Mouse (Mus musculus): ENCODE data around the gene Timm8a2.
"Not testable (repeated sequence)": the region's sequence is repeated elsewhere in the genome, so short reads cannot be mapped to it uniquely, and the experiment has no call there.

Timm8a2 gene

DNA sequence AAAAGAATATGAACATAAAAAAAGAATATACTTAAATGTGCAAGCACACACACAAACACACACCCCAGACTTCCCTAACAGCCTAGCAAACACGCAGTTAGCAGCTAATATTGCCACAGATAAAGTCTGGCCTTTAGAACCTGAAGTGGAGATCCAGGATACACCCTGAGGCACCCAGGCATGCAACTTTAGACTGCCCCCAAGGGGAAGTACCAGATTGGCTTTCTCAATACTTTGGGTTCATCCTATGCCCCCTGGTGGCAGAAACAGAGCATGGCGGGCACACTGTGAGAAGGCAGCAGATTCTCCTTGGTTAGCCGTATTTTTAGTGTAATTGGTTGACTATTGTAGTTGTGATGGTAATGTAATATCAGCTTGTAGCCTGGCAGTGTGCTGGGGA lies 26.2 kb downstream of the Timm8a2 start:
- peak; percentile 88 for DNase-seq (ENCODE audit: low read depth)

DNA sequence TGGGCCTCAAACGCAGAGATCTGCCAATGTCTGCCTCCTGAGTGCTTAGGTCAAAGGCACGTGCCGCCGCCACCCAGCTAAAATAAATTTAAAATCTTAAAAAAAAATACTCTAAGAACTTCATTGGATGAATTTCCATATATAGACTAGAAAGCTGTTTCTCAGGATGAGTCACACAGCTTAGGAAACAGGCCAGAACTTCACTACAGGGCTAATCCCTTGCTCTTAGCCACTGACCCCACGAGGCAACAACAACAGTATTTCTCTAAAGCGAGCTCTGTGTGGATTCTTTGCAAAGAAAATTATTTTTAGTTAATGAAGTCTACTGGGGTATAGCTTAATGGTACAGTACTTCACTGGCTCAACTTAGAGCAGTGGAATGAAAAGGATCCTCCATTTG lies 26.9 kb downstream of the Timm8a2 start:
- peak; percentile 81 for DNase-seq (ENCODE audit: low read depth)

DNA sequence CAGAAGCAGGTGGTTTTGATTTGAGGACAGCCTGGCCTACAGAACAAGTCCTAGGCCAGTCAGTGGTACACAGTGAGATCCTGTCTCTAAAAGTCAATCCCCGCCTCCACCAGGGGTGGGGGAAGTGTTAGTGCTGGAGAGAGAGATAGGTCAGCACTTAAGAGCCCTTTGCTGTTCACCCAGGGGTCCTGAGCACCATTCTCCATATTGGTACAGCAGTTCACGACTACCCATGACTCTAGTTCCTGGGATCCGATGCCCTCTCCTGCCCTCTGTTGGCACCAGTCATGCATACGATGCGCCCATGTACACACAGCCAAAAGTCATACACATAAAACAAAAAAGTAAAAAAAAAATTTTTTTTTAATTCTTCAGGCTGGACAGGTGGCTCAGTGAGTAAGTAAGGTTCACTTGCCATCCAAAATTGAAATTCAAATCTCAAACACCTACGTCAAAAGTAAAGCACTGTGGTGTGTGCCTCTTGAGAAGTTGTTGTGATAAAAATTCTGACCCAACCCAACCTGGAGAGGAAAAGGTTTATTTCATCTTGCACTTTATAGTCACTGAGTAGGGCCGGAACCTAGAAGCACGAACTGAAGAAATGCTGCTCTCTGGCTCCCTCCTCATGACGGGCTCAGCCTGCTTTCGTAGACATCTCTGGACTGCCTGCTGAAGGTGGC lies 28.1 kb downstream of the Timm8a2 start:
- DNase-seq (ENCODE audit: low read depth), result no peak

DNA sequence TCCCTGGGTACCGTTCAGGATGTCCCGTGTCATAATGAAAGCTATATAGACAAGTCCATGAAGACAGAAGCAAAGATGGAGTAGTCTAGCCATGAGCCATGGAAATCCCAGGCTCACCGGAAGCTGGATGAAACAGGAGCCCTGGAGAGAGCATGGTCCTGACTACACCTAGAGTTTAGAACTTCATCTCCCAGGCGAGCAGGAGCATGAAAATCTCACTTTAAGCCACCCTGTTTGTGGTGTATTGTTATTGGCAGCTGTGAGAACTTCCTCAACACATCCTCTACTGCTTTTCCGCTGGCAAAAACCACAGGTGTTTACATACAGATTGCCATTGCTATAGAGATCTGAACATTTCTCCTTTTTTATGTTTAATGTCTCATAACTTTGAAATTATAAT lies 29.1 kb downstream of the Timm8a2 start:
- no peak for DNase-seq (ENCODE audit: low read depth)

DNA sequence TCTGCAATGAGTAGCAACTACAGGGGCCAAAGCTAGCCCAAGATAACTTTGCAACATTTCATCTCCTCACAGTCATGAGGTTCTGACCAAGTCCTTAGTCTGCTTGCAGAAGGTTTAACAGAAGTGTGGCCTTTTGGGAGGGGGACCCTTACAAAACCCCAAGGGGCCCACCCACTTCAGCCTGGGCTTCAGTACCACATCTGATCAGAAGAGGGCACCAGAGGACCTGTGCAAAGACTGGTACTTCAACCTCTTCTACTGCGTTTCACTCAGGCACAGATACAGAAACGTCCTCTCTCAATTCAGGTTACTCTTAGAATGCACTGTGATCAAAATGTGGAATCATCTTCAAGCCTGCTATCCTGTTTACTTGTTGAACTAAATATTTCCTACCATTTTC lies 30.0 kb downstream of the Timm8a2 start:
- peak; percentile 78 for DNase-seq (ENCODE audit: low read depth)

DNA sequence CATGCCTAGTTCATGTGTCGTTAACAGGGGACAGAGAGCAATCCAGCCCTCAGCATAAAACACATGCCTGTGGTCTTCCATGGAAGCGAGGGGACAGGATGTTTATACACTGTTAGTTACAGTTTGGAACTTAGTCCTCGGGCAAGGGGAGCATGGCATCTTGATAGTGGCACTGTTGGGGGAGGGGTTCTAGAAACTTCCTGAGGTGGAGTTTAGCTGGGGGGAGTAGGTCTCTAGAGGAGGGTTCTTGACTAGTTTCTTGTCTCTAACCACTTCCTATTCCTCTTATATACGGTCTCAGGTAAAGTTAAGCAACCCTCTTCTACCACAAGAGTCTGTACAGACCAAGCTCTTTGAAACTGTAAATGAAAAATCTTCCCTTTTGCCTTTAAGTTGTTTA lies 31.8 kb downstream of the Timm8a2 start:
- DNase-seq (ENCODE audit: low read depth), result no peak

DNA sequence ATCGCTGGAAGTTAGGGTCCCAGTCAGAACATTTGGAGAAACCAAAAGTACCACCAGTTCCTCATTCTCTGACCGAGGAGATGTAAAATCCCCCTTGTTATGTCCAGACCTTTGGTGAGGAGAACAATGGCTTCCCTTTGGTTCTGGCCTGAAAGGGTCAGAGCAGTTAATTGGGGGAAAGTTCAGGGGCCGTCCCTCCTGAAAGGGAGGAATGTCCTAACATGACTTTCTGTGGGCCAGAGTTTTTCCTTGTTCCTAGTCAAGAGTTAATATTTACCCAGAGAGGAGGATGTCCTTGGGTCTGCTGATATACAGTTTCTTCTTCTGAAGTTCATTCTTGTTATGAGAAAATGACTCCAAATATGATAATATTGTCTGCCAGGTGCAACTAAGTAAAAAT lies 33.6 kb downstream of the Timm8a2 start:
- not testable (repeated sequence) for DNase-seq (ENCODE audit: low read depth)

DNA sequence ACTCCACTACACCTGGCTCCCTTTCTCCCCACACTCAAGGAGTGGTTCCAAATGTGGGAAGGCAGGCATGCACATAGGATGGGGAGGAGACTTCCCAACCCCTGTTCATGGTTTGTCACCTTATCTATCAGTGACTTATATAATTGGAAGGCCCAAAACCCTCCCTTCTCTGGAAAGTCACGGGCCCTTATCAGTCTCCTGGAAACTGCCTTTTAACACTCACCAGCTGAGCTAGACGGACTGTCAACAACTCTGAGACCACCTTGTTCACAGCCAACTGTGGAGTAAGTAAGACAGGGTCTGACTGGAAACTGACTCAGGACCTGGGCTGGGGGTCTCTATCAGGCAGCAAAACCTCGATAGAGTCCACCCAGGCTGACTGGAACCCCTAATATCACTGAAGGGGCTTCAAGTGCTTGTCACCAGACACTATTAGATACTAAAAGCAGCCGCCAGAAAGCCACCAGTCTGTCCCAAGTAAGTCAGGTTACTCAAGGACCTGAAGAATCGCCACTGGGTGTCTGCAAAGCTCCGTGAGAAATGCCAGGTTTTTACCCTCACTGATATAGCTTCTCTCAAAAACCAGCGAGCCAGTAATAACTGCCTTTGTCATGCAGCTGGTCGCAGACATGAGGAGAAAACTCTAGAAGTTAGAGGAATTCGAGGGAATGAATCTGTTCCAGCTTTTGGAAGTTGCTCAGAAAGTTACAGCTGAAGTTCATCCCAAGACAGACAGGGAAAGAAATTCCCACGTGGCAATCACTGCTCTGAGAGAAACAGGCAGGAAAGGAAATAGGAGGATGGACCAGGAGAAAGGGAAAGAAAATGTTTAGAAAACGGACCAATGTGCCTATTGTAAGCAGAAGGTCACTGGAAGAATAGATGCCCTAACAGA lies 34.6 kb downstream of the Timm8a2 start:
- DNase-seq (ENCODE audit: low read depth), result no peak

DNA sequence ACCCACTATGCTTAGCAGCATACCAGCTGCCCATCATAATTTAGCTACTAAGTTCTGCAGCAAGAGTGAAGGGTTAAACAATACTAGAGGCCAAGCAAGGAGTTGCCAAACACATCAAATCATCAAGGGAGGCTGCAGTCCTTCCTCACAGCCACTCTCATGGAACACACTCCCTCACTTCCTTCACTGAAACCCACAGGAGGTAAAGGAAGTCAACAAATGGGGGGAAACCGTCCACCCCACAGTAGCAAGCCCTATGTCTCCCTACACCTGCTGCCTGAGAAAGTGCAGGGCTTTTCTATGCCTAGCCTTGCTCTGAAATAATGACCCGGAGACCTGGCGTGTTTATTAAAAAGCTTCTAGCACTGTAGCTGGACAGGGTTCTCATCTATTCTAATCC lies 35.5 kb downstream of the Timm8a2 start:
- no peak for DNase-seq (ENCODE audit: low read depth)

DNA sequence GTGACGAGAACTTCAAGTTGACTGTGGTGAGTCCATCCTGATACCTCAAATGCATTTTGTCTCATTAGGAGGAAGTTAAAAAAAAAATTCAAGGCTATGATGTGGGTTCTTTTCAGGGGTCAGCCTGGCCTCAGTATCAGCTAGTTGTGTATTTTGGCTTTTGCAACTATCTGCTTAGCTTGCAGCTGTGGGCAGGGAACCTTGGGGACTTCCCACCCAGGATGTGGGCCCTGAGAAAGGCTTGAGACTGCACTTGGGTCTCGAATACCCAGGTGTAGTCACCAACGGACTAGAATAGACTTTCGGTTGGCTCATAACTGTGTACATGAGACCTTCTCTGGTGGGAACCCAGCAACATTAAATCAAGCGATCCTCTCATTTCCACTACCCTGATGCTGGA lies 38.9 kb downstream of the Timm8a2 start:
- no peak for DNase-seq (ENCODE audit: low read depth)

DNA sequence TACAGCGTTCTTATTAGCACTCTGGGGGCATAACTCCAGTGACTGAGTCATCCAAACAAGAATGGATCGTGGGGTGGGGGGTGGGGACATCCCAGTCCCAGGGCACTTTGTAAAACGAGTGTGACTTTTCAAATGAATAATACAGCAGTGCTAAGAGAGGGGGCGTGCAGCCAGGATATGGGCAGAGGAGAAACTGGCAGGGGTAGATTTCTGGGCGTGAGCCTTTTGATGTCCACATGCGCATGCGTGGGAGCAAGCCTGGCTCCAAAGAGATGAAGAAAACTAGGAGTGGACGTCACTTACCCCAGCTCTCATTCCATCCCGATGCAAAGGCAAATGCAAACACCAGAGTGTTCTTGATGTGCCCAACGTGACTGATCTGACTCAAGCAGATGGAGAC lies 39.9 kb downstream of the Timm8a2 start:
- DNase-seq (ENCODE audit: low read depth), result no peak

DNA sequence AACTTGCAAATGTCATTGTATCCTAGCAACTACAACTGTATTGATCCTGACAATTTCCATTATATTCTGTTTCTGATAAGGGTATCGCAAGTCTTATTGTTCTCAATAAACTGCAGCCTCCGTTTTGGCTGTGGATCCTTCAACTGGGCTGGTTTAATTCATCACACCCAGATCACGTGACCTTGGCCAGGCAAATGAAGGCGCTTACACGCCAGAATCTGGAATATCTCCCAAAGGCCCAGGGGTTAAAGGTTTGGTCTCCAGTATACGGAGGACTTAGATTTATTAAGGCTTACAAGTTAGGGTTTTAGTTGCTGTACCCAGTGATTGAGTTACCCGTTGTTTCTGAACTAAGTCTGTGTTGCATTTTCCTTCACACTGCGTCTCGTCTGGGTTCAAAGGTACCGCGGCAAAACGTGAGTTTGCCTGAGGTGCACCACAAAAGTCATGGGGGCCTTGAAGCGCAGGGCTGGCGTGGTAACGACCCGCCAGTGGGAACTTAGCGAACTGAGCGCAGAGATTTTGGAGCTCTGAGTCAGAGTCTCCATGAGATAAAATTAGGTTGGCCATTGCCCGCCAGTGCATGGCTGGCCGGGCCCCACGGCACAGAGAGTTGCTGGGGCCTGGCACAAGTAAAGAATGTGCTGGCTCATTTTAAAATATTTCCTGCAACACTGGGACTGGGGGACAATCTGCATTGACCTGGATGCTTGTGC lies 41.2 kb downstream of the Timm8a2 start:
- DNase-seq (ENCODE audit: low read depth), result no peak

DNA sequence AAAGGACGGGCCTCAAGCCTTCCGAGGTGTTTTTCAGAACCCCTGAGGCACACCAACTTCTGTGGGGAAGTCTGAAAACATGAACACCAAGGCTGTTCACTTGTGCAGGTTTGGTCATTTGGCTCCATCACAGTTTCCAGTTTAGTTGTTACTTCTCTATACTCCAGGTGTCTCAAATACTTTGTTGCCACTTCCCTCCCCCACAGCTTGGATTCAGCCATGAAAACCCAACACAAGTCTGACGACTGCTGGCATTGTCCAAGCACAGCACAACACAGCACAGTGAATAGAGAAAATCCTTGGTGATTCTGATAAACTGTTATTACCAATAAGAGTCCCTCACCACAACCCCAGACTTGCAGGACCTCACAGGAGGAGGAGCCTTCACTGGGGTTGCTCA lies 42.5 kb downstream of the Timm8a2 start:
- DNase-seq (ENCODE audit: low read depth), result no peak

DNA sequence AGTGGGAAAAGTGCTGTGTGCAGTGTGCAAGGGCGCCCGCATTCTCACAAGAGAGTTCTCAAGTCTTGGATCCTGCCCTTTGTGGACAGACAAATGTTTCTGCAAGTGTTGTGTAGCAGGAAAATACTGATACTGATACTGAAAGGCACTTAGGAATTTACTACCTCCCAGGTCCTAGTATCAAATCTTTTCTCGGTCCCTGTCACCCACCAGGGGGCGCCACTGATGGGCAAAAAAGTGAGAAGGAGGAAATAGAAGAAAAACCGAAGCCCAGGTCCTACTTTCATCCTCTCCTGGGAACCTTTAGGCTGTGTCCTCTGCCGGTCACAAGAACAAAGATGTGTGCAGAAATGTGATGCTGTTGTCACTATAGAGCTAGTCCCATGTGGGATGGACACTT lies 45.0 kb downstream of the Timm8a2 start:
- DNase-seq (ENCODE audit: low read depth), result peak; percentile 70

DNA sequence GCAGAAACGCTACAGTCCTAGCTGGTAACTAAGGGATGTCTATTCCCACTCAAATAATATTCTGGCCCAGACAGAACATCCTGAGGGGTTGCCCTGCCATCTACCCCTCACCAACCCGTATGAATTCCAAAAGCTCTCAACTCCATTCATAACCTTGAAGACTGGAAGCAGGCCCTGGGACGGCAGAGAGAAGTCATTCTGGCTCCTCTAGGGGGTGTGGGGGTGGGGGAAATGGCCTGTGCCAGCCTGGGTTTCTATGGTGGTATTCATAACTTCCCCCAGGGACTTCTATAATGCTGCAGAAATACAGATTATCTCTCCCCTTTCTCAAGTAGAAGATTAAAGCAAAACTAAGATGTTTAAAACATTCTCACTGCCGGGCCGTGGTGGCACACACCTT lies 45.4 kb downstream of the Timm8a2 start:
- DNase-seq (ENCODE audit: low read depth), result no peak

DNA sequence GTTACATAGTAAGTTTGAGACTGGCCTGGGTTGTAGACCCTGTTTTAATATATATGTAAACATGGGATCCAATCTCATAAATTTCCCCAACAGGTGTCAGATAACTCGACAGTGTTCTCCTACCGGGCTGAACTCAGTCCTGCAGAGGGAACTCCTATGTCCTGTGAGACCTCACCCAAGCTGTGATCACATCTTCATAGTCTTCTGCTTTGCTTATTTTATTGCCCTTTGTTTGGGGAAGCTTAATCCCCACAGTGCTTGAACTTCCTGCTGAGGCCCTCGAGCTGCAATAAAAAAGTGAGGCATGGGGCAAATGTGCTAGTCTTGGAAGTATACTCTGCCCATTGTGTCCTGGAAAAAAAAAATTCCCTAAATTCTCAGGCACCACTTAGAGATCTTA lies 46.8 kb downstream of the Timm8a2 start:
- DNase-seq (ENCODE audit: low read depth), result no peak

DNA sequence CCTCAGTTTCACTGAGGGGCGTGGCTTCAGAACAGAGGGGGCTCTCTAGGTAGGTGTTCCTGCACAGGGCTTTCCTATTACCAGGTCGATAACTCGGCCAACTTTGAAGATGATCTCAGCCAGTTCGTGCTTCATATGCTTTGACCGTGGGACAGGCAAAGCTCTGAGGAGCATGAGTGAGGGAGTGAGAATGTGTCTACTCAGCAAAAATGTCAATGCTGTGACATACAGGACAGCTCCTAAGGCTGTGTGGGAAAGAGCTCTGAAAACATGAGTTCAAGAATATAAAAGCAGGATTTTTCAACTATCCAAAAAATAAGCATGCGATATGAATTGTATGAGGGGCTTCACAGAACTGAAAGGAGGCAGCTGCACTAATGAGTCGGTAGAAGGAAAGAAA lies 49.0 kb downstream of the Timm8a2 start:
- DNase-seq (ENCODE audit: low read depth), result no peak

DNA sequence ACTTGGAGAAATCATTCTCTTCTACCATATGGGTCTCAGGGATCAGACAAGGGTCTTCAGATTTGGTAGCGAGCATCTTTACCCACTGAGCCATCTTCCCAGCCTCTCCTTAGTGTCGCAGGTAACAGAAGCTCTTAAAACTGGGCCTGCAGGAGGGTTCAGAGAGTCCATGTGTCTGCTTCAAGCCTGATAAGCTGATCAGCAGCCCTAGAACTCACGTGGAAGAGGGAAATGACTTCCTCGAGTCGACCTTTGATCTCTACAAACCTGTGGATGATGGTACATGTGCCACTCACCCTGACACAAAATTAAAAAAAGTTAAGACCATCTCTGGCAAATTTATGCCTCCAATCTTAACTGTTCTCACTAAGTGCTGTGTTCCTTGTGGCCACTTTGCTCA lies 53.5 kb downstream of the Timm8a2 start:
- DNase-seq (ENCODE audit: low read depth), result no peak
